Mouse (Mus musculus): ENCODE measurements around the gene Hcn2.
"Not testable (repeated sequence)": the region's sequence is repeated elsewhere in the genome, so short reads cannot be mapped to it uniquely, and the experiment has no call there.

Gene Hcn2

DNA sequence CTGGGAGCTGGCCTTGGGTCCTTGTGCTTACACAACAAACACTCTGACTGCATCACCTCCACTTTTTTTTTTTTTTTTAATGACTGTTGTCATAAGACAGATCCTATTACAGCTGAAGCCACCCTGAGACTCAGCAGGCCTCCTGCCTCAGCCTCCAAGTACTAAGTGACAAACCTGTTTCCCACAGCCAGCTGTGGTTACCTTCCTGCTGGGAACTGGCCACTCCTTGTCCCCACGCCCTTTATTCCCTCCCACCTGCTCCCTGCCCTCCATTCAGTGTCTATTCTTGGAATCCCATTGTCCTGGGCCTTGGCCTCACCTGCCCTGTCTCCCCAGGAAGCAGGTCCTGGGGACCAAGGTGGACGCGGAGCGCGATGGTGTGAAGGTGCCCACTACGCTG, 28.9 kb upstream of the Hcn2 start:
- DNase-seq, result no peak

DNA sequence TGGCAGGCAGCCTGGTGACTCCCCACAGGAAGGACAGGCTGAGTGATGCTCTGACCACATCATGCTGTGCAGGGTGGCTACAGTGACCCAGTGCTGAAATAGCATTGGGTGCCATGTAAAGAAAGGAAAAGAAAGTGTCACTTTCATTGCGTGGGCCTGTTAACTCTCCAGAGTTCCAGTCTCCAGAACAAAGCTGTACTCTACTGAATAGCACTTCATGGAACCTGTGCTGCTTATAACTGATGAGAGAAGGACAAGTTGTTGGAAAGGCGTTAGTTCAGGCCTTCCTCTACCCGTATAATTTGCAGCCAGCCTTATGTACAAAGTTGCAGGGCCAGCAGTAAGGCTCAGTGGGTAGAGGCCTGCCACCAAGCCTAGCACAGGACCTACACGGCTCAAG, 27.7 kb upstream of the Hcn2 start, which contains the start of gene Gzmm:
Gzmm (plus strand) TSS at position 301 of the 400 bp plus-strand sequence.
- no peak for DNase-seq

DNA sequence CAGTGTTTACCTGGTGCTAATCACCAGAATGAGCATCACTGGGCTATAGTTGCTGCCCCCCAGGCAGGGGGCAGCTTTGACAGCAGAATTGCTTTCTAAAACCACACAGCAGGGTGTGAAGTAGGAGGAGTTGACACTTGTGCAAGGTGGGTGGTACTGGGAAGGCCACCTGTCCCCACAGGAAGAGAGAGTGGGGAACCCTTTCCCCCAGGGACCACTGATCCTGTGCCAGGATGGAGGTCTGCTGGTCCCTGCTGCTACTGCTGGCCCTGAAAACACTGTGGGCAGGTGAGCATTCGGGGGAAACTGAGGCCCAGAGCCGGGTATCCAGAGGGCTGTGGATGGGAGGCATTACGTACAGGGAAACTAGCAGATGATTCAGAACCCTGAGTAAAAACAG, 27.3 kb upstream of the Hcn2 start:
- DNase-seq, result no peak

DNA sequence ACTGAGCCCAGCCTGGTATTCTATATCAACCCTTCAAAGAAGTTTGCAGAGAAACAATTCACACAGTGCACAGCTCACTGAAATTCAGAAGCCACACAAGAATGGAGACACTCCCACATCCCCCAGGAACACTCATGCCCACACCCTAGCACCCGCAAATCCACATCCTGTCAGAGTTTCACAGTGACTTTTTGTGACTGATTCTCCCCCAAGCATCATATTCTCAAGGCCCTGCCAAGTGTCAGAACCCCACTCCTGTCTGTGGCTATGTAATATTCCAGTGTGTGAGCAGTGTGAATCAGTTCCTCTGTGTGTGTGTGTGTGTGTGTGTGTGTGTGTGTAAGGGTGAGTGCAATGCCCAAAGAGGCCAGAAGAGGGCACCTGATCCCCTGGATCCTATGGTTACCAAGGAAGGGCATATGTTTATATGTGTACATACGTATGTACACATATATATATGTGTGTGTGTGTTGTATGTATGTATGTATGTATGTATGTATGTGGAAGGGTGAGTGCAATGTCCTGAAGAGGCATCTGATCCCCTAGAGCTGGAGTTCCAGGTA, 24.4 kb upstream of the Hcn2 start:
- DNase-seq, result no peak

- DNase-seq, result peak; percentile 94
Observed at GRCm38 (mm10) chr10:79693580-79694378, 22.7 kb upstream of the Hcn2 start.

- DNase-seq, result peak; percentile 95
Observed at GRCm38 (mm10) chr10:79694379-79694655, 22.1 kb upstream of the Hcn2 start.

GRCm38 (mm10) chr10:79695231-79696128, 21.0 kb upstream of the Hcn2 start:
- DNase-seq, result peak; percentile 99

DNA sequence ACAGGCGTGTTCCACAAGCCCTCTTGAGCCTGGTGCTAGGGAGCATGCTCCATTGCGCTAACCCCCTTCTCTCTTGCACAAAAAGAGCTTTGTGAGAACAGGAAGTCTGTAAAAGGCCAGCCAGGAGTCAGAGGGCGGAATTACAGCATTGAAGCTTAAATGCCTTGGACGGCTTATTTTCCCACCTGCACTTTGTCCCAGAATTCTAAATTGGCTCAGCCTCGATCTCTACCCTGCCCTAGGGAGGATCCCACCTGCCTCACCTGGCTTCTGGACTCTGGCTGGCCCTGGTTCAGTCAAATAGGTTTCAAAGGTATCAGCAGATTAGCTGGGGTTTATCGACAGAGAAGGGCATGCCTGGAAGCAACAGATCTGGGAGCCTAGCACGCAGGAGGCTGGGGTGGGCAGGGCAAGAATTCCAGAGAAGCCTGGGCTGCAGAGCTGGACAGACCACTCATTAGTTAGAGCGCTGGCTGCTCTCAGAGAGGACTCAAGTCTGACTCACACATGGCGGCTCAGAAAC, 20.2 kb upstream of the Hcn2 start:
- DNase-seq, result peak; percentile 95

- DNase-seq, result peak; percentile 93
Observed at GRCm38 (mm10) chr10:79697916-79698315, 18.5 kb upstream of the Hcn2 start.

GRCm38 (mm10) chr10:79698459-79698858, 18.0 kb upstream of the Hcn2 start:
- no peak for DNase-seq

GRCm38 (mm10) chr10:79700676-79701075, 15.8 kb upstream of the Hcn2 start:
- DNase-seq, result no peak

- peak; percentile 99 for DNase-seq
Observed at GRCm38 (mm10) chr10:79701443-79702129, 14.8 kb upstream of the Hcn2 start.

DNA sequence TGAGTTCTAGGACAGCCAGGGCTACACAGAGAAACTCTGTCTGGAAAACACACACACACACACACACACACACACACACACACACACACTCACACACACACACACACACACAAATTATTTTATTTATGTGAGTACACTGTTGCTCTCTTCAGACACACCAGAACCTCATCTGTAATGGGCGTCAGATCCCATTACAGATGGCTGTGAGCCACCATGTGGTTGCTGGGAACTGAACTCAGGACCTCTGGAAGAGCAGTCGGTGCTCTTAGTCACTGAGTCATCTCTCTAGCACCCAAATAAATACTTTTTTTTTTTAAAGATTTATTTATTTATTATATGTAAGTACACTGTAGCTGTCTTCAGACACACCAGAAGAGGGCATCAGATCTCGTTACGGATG, 13.5 kb upstream of the Hcn2 start:
- DNase-seq, result not testable (repeated sequence)

- DNase-seq, result no peak
Observed at GRCm38 (mm10) chr10:79703541-79703940, 12.9 kb upstream of the Hcn2 start.

DNA sequence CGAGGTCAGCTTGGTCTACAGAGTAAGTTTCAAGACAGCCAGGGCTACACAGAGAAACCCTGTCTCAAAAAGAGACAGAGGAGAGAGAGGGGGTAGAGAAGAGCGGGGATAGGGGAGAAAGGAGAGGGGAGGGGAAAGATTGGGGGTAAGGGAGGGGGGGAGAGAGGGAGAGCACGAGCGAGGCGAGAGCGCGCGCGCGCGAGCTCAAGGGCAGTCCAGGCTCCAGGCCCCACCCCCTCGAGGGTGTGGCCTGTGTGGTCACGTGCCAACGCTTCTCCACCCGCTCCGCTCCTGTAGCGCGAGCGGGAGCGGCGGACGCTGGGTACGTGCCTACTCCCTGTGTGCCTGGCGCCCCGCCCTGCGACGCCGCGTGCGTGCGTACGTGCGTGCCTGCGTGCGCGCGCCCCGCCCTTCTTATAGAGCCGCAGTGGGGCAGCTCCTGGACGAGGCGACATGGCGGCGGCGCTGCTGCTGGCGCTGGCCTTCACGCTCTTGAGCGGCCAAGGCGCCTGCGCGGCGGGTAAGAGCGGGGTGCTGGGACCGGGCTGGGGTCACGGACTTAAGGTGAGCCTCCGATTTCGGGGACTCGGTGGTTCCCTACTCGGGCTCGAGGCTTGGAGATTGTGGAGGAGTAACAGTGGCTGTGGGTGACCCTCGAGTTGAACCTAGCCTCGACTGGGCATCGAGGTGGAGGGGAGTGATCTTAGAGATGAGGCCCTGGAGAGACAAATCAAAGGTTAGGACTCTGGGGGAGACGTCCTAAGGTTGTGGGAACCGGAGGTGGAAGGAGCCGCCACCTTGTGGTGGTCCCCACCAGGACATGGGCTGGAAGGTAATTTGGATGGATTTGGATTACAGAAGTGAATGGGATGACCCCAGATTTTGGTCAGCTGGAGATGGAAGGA, 12.1 kb upstream of the Hcn2 start, which contains the start of gene Bsg:
Bsg (plus strand) TSS at position 427 of the 905 bp plus-strand sequence.
- DNase-seq, result peak; percentile 100

DNA sequence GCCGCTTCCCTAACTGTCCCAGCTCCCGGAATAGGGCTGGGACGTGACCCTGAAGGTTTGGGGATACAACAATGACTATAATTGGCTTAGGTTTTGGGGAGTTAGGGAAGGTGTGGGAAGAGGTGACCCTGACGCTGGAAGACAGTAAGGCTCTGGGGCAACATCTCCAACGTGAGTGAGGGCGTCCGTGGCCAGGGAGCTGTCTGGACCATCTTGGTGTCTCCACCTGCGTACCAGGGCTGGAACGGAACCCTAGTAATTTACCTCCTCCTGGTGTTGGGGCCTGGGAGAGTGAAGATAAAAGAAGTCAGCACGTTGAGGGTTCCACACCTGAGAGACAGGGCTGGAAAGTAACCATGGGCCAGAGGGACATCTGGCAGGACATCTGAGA, 11.5 kb upstream of the Hcn2 start:
- DNase-seq, result no peak

DNA sequence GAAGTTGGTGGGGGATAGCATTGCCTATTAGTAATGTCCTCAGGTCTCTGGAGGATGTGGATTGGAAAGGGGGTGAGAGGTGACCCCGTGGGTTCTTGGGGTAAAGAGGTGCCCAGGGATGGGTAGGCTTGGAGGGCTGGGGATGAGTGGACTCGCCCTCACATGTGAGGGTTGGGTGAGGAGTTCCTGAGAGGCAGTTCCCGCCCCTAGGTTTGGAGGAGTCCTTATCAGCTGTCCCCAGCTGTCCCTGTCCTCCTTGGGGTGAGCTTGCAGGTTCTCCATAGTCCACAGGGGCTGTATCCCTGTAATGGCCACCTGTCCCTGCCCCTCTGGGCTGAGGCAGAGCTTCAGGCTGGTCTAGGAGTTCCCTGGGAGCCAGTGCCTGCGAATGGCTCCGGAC, 10.5 kb upstream of the Hcn2 start:
- DNase-seq, result no peak

- DNase-seq, result no peak
Observed at GRCm38 (mm10) chr10:79706406-79707094, 9.9 kb upstream of the Hcn2 start.

DNA sequence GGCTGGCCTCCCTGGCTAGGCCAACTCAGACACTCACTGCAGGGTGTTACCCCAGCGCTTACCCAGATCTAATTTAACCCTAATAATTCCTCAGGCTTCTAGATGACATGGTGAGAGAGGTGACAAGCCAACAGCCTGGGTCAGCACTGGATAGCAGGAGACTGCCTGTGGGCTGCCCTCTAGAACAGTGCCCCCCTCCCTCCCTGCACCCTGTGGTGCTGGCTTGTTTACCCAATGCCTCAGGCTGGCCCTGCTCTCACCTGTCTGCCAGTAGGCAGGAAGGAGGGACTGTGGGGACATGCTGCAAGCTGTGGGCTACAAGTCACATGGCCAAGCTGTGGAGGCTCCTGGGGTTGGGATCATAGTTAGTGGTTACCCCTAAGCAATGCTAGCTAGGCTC, 9.3 kb upstream of the Hcn2 start:
- no peak for DNase-seq

- DNase-seq, result no peak
Observed at GRCm38 (mm10) chr10:79707759-79708158, 8.7 kb upstream of the Hcn2 start.

- peak; percentile 94 for DNase-seq
Observed at GRCm38 (mm10) chr10:79708668-79709067, 7.8 kb upstream of the Hcn2 start.

Measured in heart, adult 11 months (tissue).